Mouse (Mus musculus) MEL (cell line): ENCODE data around the gene Xrcc6.

Source experiments
- CTCF ChIP-seq, 3 experiments: IDR thresholded peaks in 2 of 3; conservative IDR thresholded peaks in 1 of 3; 2 replicates each; pipeline ENCODE4 v1.5.1; 2011 to 2012; ENCODE audit warnings: low read length in 3 of 3, low read depth in 2 of 3, mild to moderate bottlenecking in 2 of 3, improper control_type of control experiment in 1 of 3, inconsistent platforms in 1 of 3, mixed read lengths in 1 of 3, moderate library complexity in 1 of 3; ENCODE audit not compliant: control insufficient read depth in 1 of 3, insufficient read depth in 1 of 3, poor library complexity in 1 of 3, severe bottlenecking in 1 of 3
- E2F4 ChIP-seq: IDR thresholded peaks from 2 replicates; pipeline ENCODE4 v1.6.1; 2011; ENCODE audit warnings: low read depth, low read length, improper control_type of control experiment, borderline replicate concordance
- ETS1 ChIP-seq: IDR thresholded peaks from 2 replicates; pipeline ENCODE4 v1.6.1; 2012; ENCODE audit warnings: low read depth, mild to moderate bottlenecking, inconsistent platforms, low read length, improper control_type of control experiment, moderate library complexity
- GATA1 ChIP-seq: IDR thresholded peaks from 2 replicates; pipeline ENCODE4 v1.6.1; 2011; ENCODE audit warnings: low read depth, low read length, improper control_type of control experiment
- HCFC1 ChIP-seq: IDR thresholded peaks from 2 replicates; pipeline ENCODE4 v1.6.1; 2012; ENCODE audit warnings: low read depth, mild to moderate bottlenecking, inconsistent platforms, low read length, improper control_type of control experiment, moderate library complexity
- POLR2A ChIP-seq, 2 experiments: IDR thresholded peaks; 2 replicates each; pipeline ENCODE4 v1.6.1; 2011 to 2012; ENCODE audit warnings: low read length in 2 of 2, mild to moderate bottlenecking in 2 of 2, control low read depth in 1 of 2, improper control_type of control experiment in 1 of 2, low read depth in 1 of 2, moderate library complexity in 1 of 2; ENCODE audit not compliant: control insufficient read depth in 1 of 2, insufficient read depth in 1 of 2, poor library complexity in 1 of 2
- POLR2AphosphoS2 ChIP-seq: IDR thresholded peaks from 2 replicates; pipeline ENCODE4 v1.6.1; 2011; ENCODE audit warnings: low read length, improper control_type of control experiment
- TAL1 ChIP-seq: IDR thresholded peaks from 2 replicates; pipeline ENCODE4 v1.6.1; 2012; ENCODE audit warnings: mild to moderate bottlenecking, inconsistent platforms, low read length, moderate library complexity, mixed read lengths
- TBP ChIP-seq: IDR thresholded peaks from 2 replicates; pipeline ENCODE4 v1.8.0; 2011; ENCODE audit warnings: low read depth, low read length, improper control_type of control experiment

- TF ChIP-seq POLR2A (IDR thresholded peaks at IDR 0.05; ENCODE audit: control insufficient read depth in 1 of 2, insufficient read depth in 1 of 2, low read depth in 1 of 2, low read length in 2 of 2, poor library complexity in 1 of 2) (no peak), ETS1 (no peak), GATA1 (no peak), TAL1 (no peak), HCFC1 (no peak), POLR2AphosphoS2 (no peak), TBP (no peak), CTCF (IDR thresholded peaks at IDR 0.05 in 2 of 3, conservative IDR thresholded peaks at IDR 0.05 in 1 of 3; ENCODE audit: control insufficient read depth in 1 of 3, insufficient read depth in 1 of 3, low read depth in 2 of 3, low read length in 3 of 3, poor library complexity in 1 of 3, severe bottlenecking in 1 of 3) (no peak), E2F4 (no peak)
These were observed 6.4 kb downstream of the Xrcc6 start for GRCm38 (mm10) chr15:81993992-81994391.
